ENCODE assay signal across 8 mouse cellular contexts in genomic region chr1:152560477-152560876, GRCm38 (mm10).
DNase-seq lines count a peak whose midpoint lies in the region; ATAC-seq and TF ChIP-seq lines count a peak whose summit lies in the region.

No protein-coding gene starts in this region.

- peak; percentile 15 for DNase-seq in cerebellum, adult 11 months
- no peak for DNase-seq in cerebellum, adult 8-10 months
- DNase-seq in midbrain, embryonic 14.5 days = no peak
- peak; percentile 81 to 88 for DNase-seq in kidney, postnatal 25 days
- DNase-seq in B cell, adult 2 months = no peak

- peak overlapping the region; percentile 40; the same call in 1 of the 2 replicates for H3K27ac ChIP-seq in midbrain, embryonic 16.5 days (ENCODE audit: low read length)
- no peak overlapping the region for H3K27ac ChIP-seq in midbrain, embryonic 14.5 days (replicated peaks; ENCODE audit: low read depth, low read length)
- peak overlapping the region; percentile 63 for H3K27ac ChIP-seq in olfactory bulb, adult 2 months (ENCODE audit: insufficient read depth, low read depth, low read length)

- no peaks in the 10 kb centered on the region for H3K36me3 ChIP-seq in midbrain, embryonic 16.5 days (ENCODE audit: control insufficient read depth, insufficient read depth, low read length)
- H3K36me3 ChIP-seq in midbrain, embryonic 14.5 days (ENCODE audit: control insufficient read depth, insufficient read depth, low read length) = no peaks in the 10 kb centered on the region

- H3K9ac ChIP-seq in midbrain, embryonic 16.5 days (ENCODE audit: low read depth, low read length) = no peak overlapping the region
- H3K9ac ChIP-seq in midbrain, embryonic 14.5 days (replicated peaks; ENCODE audit: low read length) = no peak overlapping the region

- H3K4me3 ChIP-seq in midbrain, embryonic 16.5 days (ENCODE audit: low read depth, low read length) = no peak overlapping the region
- H3K4me3 ChIP-seq in midbrain, embryonic 14.5 days (replicated peaks; ENCODE audit: low read depth, low read length) = no peak overlapping the region
- no peak overlapping the region for H3K4me3 ChIP-seq in olfactory bulb, adult 2 months (ENCODE audit: insufficient read depth, low read depth, low read length)

- H3K27me3 ChIP-seq in midbrain, embryonic 16.5 days (ENCODE audit: control insufficient read depth, insufficient read depth, low read depth, low read length) = no peaks in the 10 kb centered on the region
- H3K27me3 ChIP-seq in midbrain, embryonic 14.5 days (ENCODE audit: control insufficient read depth, insufficient read depth, low read length) = no peaks in the 10 kb centered on the region

- no peaks in the 10 kb centered on the region for H3K9me3 ChIP-seq in midbrain, embryonic 16.5 days (replicated peaks; ENCODE audit: control insufficient read depth, low read length, poor library complexity, severe bottlenecking)
- no peaks in the 10 kb centered on the region for H3K9me3 ChIP-seq in midbrain, embryonic 14.5 days (ENCODE audit: control insufficient read depth, low read length)

- 82% methylated on average over 5 of the region's 5 CpGs for WGBS in midbrain, embryonic 16.5 days
- WGBS in midbrain, embryonic 14.5 days = 82% methylated on average over 5 of the region's 5 CpGs
- WGBS in olfactory bulb, adult 2 months = 58% methylated on average over 5 of the region's 5 CpGs

- peaks cover 11% of the 10 kb centered on the region for H3K4me1 ChIP-seq in midbrain, embryonic 16.5 days (ENCODE audit: control insufficient read depth, insufficient read depth, low read length)
- H3K4me1 ChIP-seq in midbrain, embryonic 14.5 days (ENCODE audit: control insufficient read depth, insufficient read depth, low read length) = peaks cover 16% of the 10 kb centered on the region
- peaks cover 26% of the 10 kb centered on the region for H3K4me1 ChIP-seq in olfactory bulb, adult 2 months (ENCODE audit: control insufficient read depth, insufficient read depth, low read length)

- ATAC-seq in midbrain, embryonic 16.5 days = no peak
- no peak for ATAC-seq in midbrain, embryonic 14.5 days (ENCODE audit: low FRiP score, low TSS enrichment)
- no peak for ATAC-seq in megakaryocyte progenitor cell, adult 5-6 weeks (replicated peaks; ENCODE audit: poor library complexity)

- H3K4me2 ChIP-seq in midbrain, embryonic 16.5 days (ENCODE audit: low read length) = no peak overlapping the region
- no peak overlapping the region for H3K4me2 ChIP-seq in midbrain, embryonic 14.5 days (ENCODE audit: low read length)

- TF ChIP-seq POLR2A in olfactory bulb, adult 2 months (IDR thresholded peaks at IDR 0.05; ENCODE audit: insufficient read depth, low read depth, low read length) = no peak

- no peak for TF ChIP-seq CTCF in olfactory bulb, adult 2 months (IDR thresholded peaks at IDR 0.05; ENCODE audit: insufficient read depth, low read depth, low read length)

Comparison
In these comparisons a context has a peak if more than half of its experiments do, and no peak if none do; other contexts are left out.
1. DNase-seq: peak in cerebellum, adult 11 months (single experiment) and kidney, postnatal 25 days (2 of 2); none in cerebellum, adult 8-10 months (single experiment), midbrain, embryonic 14.5 days (single experiment) and B cell, adult 2 months (0 of 2).